Mouse (Mus musculus) liver, adult 2 months (tissue): ENCODE data around the gene BC048562. TPM values are rescaled to one million over a fixed set of nuclear protein-coding genes. Genes with fewer than 3 reads are reported as not detected.
A peak's percentile ranks its signal among the peaks of the same experiment; 100 is the strongest.

Experiments
- DNase-seq: peaks from one replicate; pipeline ENCODE4 v3.0.0-alpha.2; 2011; ENCODE audit warnings: low read depth, low spot score; ENCODE audit errors: extremely low read depth
- H3K27ac ChIP-seq: fragments of 200-500 bp; replicated peaks from 2 replicates; pipeline ENCODE4 v1.5.1; 2012; ENCODE audit warnings: low read depth, mild to moderate bottlenecking, control low read depth, inconsistent platforms, low read length; ENCODE audit not compliant: insufficient read depth
- H3K27me3 ChIP-seq: fragments of 200-500 bp; 2 replicates; pipeline ENCODE4 v1.6.1; 2012; ENCODE audit warnings: mild to moderate bottlenecking, moderate library complexity, low read length, inconsistent platforms; ENCODE audit not compliant: control insufficient read depth, insufficient read depth
- H3K36me3 ChIP-seq: fragments of 200-500 bp; 2 replicates; pipeline ENCODE4 v1.6.1; 2012; ENCODE audit warnings: low read length, inconsistent platforms; ENCODE audit not compliant: control insufficient read depth, insufficient read depth
- H3K4me1 ChIP-seq: fragments of 200-500 bp; 2 replicates; pipeline ENCODE4 v1.6.1; 2011; ENCODE audit warnings: low read length; ENCODE audit not compliant: control insufficient read depth, insufficient read depth
- H3K4me3 ChIP-seq: fragments of 200-500 bp; 2 replicates; pipeline ENCODE4 v1.5.1; 2011; ENCODE audit warnings: low read depth, mild to moderate bottlenecking, control low read depth, low read length, moderate library complexity; ENCODE audit not compliant: insufficient read depth
- H3K79me2 ChIP-seq: fragments of 200-500 bp; 2 replicates; pipeline ENCODE4 v1.6.1; 2012; ENCODE audit warnings: inconsistent platforms, mild to moderate bottlenecking, low read length, moderate library complexity; ENCODE audit not compliant: control insufficient read depth, insufficient read depth
- H3K9ac ChIP-seq: fragments of 200-500 bp; 2 replicates; pipeline ENCODE4 v1.6.1; 2012; ENCODE audit warnings: low read depth, mild to moderate bottlenecking, control low read depth, inconsistent platforms, low read length
- CTCF ChIP-seq: fragments of 200-500 bp; IDR thresholded peaks from 2 replicates; pipeline ENCODE4 v1.5.1; 2011; ENCODE audit warnings: low read depth, low read length, control low read depth
- POLR2A ChIP-seq: fragments of 200-500 bp; IDR thresholded peaks from 2 replicates; pipeline ENCODE4 v1.6.1; 2011; ENCODE audit warnings: low read length, control low read depth; ENCODE audit not compliant: insufficient read depth; ENCODE audit errors: extremely low read depth
- WGBS: fragments of 180-500 bp; shearing (Covaris S2); methylation state at CpG from one replicate; pipeline ENCODE4 v1.1.7; 2018; 5-methylcytosine and 5-hydroxymethylcytosine counted together
- polyA plus RNA-seq: library from polyadenylated mRNA; depleted of rRNA; stranded (reverse); fragments of >200 nt; gene quantifications from 2 replicates; pipeline ENCODE4 v1.2.3, GENCODE M21; 2012
- total RNA-seq: library from RNA; depleted of rRNA; stranded (reverse); fragments of >200 nt; gene quantifications from 2 replicates; pipeline ENCODE4 v1.2.3, GENCODE M21; 2014

The BC048562 gene
- total and polyA plus RNA-seq, 2 experiments, result not detected

GRCm38 (mm10) chr9:108461675-108462074 is 25.4 kb downstream of the BC048562 start:
- Histone ChIP-seq H3K36me3 (peaks cover 4% of the 10 kb centered on the region), H3K27ac (no peak overlapping the region), H3K9ac (peak overlapping the region; percentile 16), H3K4me1 (peaks cover 7% of the 10 kb centered on the region), H3K27me3 (no peaks in the 10 kb centered on the region), H3K4me3 (no peak overlapping the region), H3K79me2 (peaks cover 5% of the 10 kb centered on the region; the same call in 1 of the 2 replicates)
- 73% methylated on average over 5 of the region's 5 CpGs for WGBS
- DNase-seq, result no peak
- no peak for TF ChIP-seq POLR2A
- no peak for TF ChIP-seq CTCF

- no peak for TF ChIP-seq POLR2A
- TF ChIP-seq CTCF, result no peak
- Histone ChIP-seq H3K27ac (no peak overlapping the region), H3K36me3 (peaks cover 4% of the 10 kb centered on the region), H3K4me1 (peaks cover 7% of the 10 kb centered on the region), H3K79me2 (peaks cover 5% of the 10 kb centered on the region; the same call in 1 of the 2 replicates), H3K27me3 (no peaks in the 10 kb centered on the region), H3K9ac (no peak overlapping the region), H3K4me3 (no peak overlapping the region)
- 80% methylated on average over 10 of the region's 10 CpGs for WGBS
- DNase-seq, result no peak
Observed at GRCm38 (mm10) chr9:108462192-108462591, 25.9 kb downstream of the BC048562 start.

- no peak overlapping the region for H3K9ac ChIP-seq
- H3K36me3 ChIP-seq, result peaks cover 4% of the 10 kb centered on the region
- no peak for TF ChIP-seq CTCF
- TF ChIP-seq POLR2A, result no peak
- peaks cover 5% of the 10 kb centered on the region; the same call in 1 of the 2 replicates for H3K79me2 ChIP-seq
- no peak overlapping the region for H3K4me3 ChIP-seq
- WGBS, result 96% methylated on average over 9 of the region's 9 CpGs
- peaks cover 7% of the 10 kb centered on the region for H3K4me1 ChIP-seq
- H3K27me3 ChIP-seq, result no peaks in the 10 kb centered on the region
- H3K27ac ChIP-seq, result no peak overlapping the region
- DNase-seq, result no peak
Observed at GRCm38 (mm10) chr9:108463713-108464112, 27.4 kb downstream of the BC048562 start.

GRCm38 (mm10) chr9:108466219-108466618 is 29.9 kb downstream of the BC048562 start:
- no peak for DNase-seq
- Histone ChIP-seq H3K4me3 (no peak overlapping the region), H3K27me3 (no peaks in the 10 kb centered on the region), H3K27ac (no peak overlapping the region), H3K36me3 (peaks cover 4% of the 10 kb centered on the region), H3K79me2 (peaks cover 5% of the 10 kb centered on the region; the same call in 1 of the 2 replicates), H3K4me1 (peaks cover 5% of the 10 kb centered on the region), H3K9ac (no peak overlapping the region)
- WGBS, result 97% methylated on average over 2 of the region's 2 CpGs
- no peak for TF ChIP-seq POLR2A

GRCm38 (mm10) chr9:108469430-108469829 is 33.1 kb downstream of the BC048562 start:
- no peak for DNase-seq
- Histone ChIP-seq H3K4me1 (no peaks in the 10 kb centered on the region), H3K27me3 (no peaks in the 10 kb centered on the region), H3K9ac (no peak overlapping the region), H3K79me2 (no peaks in the 10 kb centered on the region), H3K36me3 (no peaks in the 10 kb centered on the region), H3K27ac (no peak overlapping the region), H3K4me3 (no peak overlapping the region)
- TF ChIP-seq POLR2A (no peak), CTCF (no peak)
- 81% methylated on average over 5 of the region's 5 CpGs for WGBS

- no peak overlapping the region for H3K27ac ChIP-seq
- H3K4me3 ChIP-seq, result no peak overlapping the region
- 65% methylated on average over 4 of the region's 4 CpGs for WGBS
- no peaks in the 10 kb centered on the region for H3K4me1 ChIP-seq
- H3K27me3 ChIP-seq, result no peaks in the 10 kb centered on the region
- H3K9ac ChIP-seq, result no peak overlapping the region
- no peak for TF ChIP-seq CTCF
- TF ChIP-seq POLR2A, result no peak
- no peaks in the 10 kb centered on the region for H3K36me3 ChIP-seq
- DNase-seq, result no peak
- no peaks in the 10 kb centered on the region for H3K79me2 ChIP-seq
Observed at GRCm38 (mm10) chr9:108469845-108470244, 33.6 kb downstream of the BC048562 start.
